Mouse (Mus musculus) ovary, adult 10 weeks (tissue): ENCODE measurements around the gene Fam53a. TPM values are rescaled to one million over a fixed set of nuclear protein-coding genes. Genes with fewer than 3 reads are reported as not detected.

Source experiments
- polyA plus RNA-seq: library from polyadenylated mRNA; stranded (reverse); fragments of 350-450 nt; fragmentation: Illumina TruSeq; extraction: RNeasy Lipid Tissue Mini Kit (QIAGEN cat#74804); gene quantifications from one replicate; pipeline ENCODE4 v1.2.3, GENCODE M21; 2014

Gene Fam53a
- polyA plus RNA-seq = 13.2 TPM

DNA sequence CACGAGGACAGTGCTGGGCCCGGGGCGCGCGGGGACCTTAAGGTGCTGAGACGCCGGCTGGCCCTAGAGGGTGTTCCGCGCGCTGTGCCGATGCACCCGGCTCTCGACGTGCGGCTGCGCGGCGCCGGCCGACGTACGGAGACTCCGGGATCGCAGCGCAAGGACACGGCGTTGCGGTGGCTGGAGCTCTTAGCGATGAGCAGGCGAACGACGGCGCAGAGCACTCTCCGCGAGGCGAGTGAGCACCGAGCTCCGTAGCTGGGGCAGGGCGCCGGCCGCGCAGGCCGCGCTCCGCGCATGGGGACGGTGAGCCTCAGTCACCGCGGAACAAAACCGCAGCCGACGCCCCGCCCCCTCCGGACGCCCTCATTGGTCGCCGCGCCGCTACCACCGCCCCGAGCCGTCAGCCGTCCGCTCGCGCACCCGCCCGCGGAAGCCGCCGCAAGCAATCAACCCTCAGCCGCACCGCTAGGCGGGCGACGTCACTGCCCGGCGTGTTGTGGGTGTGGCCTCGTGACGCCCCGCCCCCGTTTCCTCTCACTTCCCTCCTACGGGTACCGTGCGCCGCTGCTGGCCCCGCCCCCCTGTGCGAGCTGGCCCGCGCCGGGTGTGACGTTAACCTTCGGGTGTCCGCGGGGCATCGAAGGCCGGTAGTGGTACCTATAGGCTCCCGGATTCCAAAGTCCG is at the start of gene Fam53a, which contains the start of gene Gm9903:
Gene Fam53a, minus strand, starts transcription at position 335 of the 687 bp plus-strand sequence.
Gene Gm9903, plus strand, starts transcription at position 625 of the 687 bp plus-strand sequence.

GRCm38 (mm10) chr5:33657787-33658663 is 28.6 kb upstream of the Fam53a start, which contains the start of the genes Tacc3 and Tmem129:
Tacc3 (plus strand) TSS chr5:33658128.
Tmem129 (minus strand) TSS chr5:33658416.

DNA sequence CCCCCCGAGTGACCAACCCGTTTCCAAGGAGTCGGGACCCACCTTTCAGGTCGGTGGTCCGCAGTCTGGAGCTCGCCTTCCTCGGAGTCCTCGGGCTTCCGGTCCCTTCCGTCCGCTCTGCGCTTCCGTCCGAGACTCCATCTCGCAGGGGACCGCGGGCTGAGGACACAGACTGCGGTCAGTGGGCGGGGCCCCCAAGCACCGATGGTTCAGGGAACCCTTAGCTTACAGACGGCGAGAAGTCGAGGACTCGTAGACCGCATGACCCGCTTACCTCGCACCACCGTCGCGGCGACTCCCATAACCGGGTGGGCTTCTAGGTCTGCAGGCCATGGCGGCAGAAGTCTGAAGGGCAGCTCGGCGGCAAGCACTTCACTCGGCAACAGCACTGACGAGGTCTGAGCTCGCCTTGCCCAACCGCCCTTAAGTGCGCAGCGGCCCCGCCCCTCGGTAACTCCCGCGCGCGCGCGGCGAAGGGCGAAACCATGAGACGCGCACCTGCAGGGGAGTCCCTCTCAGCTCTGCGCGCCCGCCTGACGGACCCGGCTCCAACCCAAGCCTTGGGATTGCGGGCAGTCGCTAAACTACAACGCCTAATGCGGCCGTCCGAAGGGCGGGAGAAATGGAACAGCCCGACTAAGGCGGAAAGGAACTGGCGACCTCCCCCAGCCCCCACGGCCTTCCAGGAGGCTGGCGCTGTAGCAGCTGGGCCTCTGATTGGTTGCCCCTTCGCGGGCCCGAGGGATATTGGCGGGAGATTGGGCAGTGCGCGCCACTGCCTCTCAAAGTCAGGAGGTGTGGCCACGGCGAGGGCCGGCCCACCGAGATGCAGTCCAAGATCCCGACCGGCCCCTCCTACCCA is 22.7 kb upstream of the Fam53a start, which contains the start of gene Slbp:
Gene Slbp, minus strand, starts transcription at position 654 of the 862 bp plus-strand sequence.

Other genes starting within 250 kb of the Fam53a start
- not detected for gene Nkx1-1, start 195.7 kb downstream of the Fam53a start, polyA plus RNA-seq
- not detected for gene Gm9903, start 290 bp upstream of the Fam53a start, polyA plus RNA-seq
- gene Slbp, start 22.9 kb upstream of the Fam53a start, polyA plus RNA-seq = 202 TPM
- 150 TPM for gene Tacc3, start 28.5 kb upstream of the Fam53a start, polyA plus RNA-seq
- 12.6 TPM for gene Tmem129, start 28.8 kb upstream of the Fam53a start, polyA plus RNA-seq
- gene Fgfr3, start 92.0 kb upstream of the Fam53a start, polyA plus RNA-seq = 0.43 TPM
- 7.2 TPM for gene Letm1, start 153.2 kb upstream of the Fam53a start, polyA plus RNA-seq
- gene Nsd2, start 191.1 kb upstream of the Fam53a start, polyA plus RNA-seq = 171 TPM